Mouse (Mus musculus): ENCODE measurements around the gene Ube2cbp. TPM values are rescaled to one million over a fixed set of nuclear protein-coding genes. Genes with fewer than 3 reads are reported as not detected.

The Ube2cbp gene
- total and polyA plus RNA-seq, 2 experiments from 2014 or later: 2.6 to 5.7 TPM

- Histone ChIP-seq H3K9ac (replicated peaks; ENCODE audit: low read depth, low read length) (no peak overlapping the region), H3K36me3 (replicated peaks; ENCODE audit: control insufficient read depth, insufficient read depth, low read length) (no peaks in the 10 kb centered on the region), H3K27me3 (ENCODE audit: control insufficient read depth, insufficient read depth, low read length) (no peaks in the 10 kb centered on the region), H3K4me1 (ENCODE audit: control insufficient read depth, insufficient read depth) (no peaks in the 10 kb centered on the region), H3K4me3 (ENCODE audit: low read depth, low read length) (no peak overlapping the region), H3K27ac (ENCODE audit: low read depth) (no peak overlapping the region), H3K9me3 (replicated peaks; ENCODE audit: control insufficient read depth, low read length) (0 out of 2 replicates have a peak, but pooled peaks cover 8% of the 10 kb centered on the region), H3K4me2 (ENCODE audit: low read depth, low read length) (no peak overlapping the region)
- 85% methylated on average over 2 of the region's 2 CpGs for WGBS
- TF ChIP-seq CTCF (IDR thresholded peaks at IDR 0.05; ENCODE audit: low read depth): no peak
- TF ChIP-seq EP300 (IDR thresholded peaks at IDR 0.05; ENCODE audit: low read depth): no peak
- ATAC-seq (ENCODE audit: insufficient read depth, low read depth) (no peak), DNase-seq (ENCODE audit: low spot score) (no peak)
Measured at GRCm38 (mm10) chr9:86315700-86316099, 149.1 kb downstream of the Ube2cbp start.

DNA sequence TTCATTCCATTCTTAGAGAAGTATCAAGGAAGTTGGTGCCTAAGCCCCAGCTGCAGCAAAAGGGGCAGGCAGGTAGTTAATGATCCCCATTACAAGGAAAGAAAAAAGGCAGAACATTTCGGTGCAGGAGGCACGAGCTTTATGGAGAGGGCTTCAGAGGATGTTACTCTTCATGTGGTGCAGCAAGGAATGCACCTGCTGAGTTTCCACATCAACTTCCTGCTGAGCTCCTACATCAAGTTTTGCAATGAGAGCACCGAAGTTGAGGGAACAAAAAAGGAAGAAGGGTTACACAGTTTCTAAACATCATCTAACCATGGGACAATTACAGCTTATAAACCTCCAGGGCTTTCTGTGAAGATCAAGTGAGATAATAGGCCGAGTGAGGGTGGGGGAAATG lies 156.1 kb downstream of the Ube2cbp start:
- no peak overlapping the region for H3K4me3 ChIP-seq (ENCODE audit: low read depth, low read length)
- no peak for TF ChIP-seq EP300 (IDR thresholded peaks at IDR 0.05; ENCODE audit: low read depth)
- no peak for TF ChIP-seq CTCF (IDR thresholded peaks at IDR 0.05; ENCODE audit: low read depth)
- DNase-seq (ENCODE audit: low spot score) (no peak), ATAC-seq (ENCODE audit: insufficient read depth, low read depth) (no peak)
- H3K9me3 ChIP-seq (replicated peaks; ENCODE audit: control insufficient read depth, low read length): 0 out of 2 replicates have a peak, but pooled peaks cover 8% of the 10 kb centered on the region
- H3K4me2 ChIP-seq (ENCODE audit: low read depth, low read length): no peak overlapping the region
- H3K36me3 ChIP-seq (replicated peaks; ENCODE audit: control insufficient read depth, insufficient read depth, low read length): no peaks in the 10 kb centered on the region
- no peak overlapping the region for H3K9ac ChIP-seq (replicated peaks; ENCODE audit: low read depth, low read length)
- no peak overlapping the region for H3K27ac ChIP-seq (ENCODE audit: low read depth)
- 57% methylated on average over 4 of the region's 4 CpGs for WGBS
- H3K4me1 ChIP-seq (ENCODE audit: control insufficient read depth, insufficient read depth): no peaks in the 10 kb centered on the region
- no peaks in the 10 kb centered on the region for H3K27me3 ChIP-seq (ENCODE audit: control insufficient read depth, insufficient read depth, low read length)

DNA sequence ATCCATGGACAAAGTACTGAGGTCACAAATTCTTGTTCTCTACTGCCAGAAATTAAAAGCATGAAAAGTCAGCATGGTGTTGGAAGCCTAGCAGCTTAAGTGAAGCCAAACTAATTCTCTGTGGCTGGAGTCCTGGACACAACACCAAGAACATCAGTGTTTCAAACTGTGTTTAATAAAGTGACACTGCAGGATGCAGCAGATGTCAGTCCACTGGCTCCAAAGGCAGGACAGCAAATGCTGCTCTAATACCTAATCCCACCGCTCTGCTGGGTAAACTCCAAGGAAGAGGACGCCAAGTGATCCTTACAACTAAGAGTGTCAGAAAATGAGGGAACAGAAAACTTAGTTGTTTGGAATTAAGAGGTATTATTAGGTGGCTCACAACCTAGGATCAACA lies 158.2 kb downstream of the Ube2cbp start:
- no peaks in the 10 kb centered on the region for H3K4me1 ChIP-seq (ENCODE audit: control insufficient read depth, insufficient read depth)
- no peak overlapping the region for H3K9ac ChIP-seq (replicated peaks; ENCODE audit: low read depth, low read length)
- ATAC-seq (ENCODE audit: insufficient read depth, low read depth) (no peak), DNase-seq (ENCODE audit: low spot score) (no peak)
- no peak for TF ChIP-seq CTCF (IDR thresholded peaks at IDR 0.05; ENCODE audit: low read depth)
- no peak for TF ChIP-seq EP300 (IDR thresholded peaks at IDR 0.05; ENCODE audit: low read depth)
- H3K36me3 ChIP-seq (replicated peaks; ENCODE audit: control insufficient read depth, insufficient read depth, low read length): no peaks in the 10 kb centered on the region
- H3K4me3 ChIP-seq (ENCODE audit: low read depth, low read length): no peak overlapping the region
- no peak overlapping the region for H3K4me2 ChIP-seq (ENCODE audit: low read depth, low read length)
- H3K27me3 ChIP-seq (ENCODE audit: control insufficient read depth, insufficient read depth, low read length): no peaks in the 10 kb centered on the region
- no peak overlapping the region for H3K27ac ChIP-seq (ENCODE audit: low read depth)
- H3K9me3 ChIP-seq (replicated peaks; ENCODE audit: control insufficient read depth, low read length): no peaks in the 10 kb centered on the region
- 92% methylated on average over 2 of the region's 2 CpGs for WGBS

GRCm38 (mm10) chr9:86301407-86301806 lies 163.3 kb downstream of the Ube2cbp start:
- H3K9ac ChIP-seq (replicated peaks; ENCODE audit: low read depth, low read length): no peak overlapping the region
- no peak overlapping the region for H3K4me3 ChIP-seq (ENCODE audit: low read depth, low read length)
- H3K27me3 ChIP-seq (ENCODE audit: control insufficient read depth, insufficient read depth, low read length): no peaks in the 10 kb centered on the region
- 54% methylated on average over 6 of the region's 6 CpGs for WGBS
- H3K4me1 ChIP-seq (ENCODE audit: control insufficient read depth, insufficient read depth): no peaks in the 10 kb centered on the region
- ATAC-seq (ENCODE audit: insufficient read depth, low read depth) (no peak), DNase-seq (ENCODE audit: low spot score) (no peak)
- TF ChIP-seq EP300 (IDR thresholded peaks at IDR 0.05; ENCODE audit: low read depth) (no peak), CTCF (IDR thresholded peaks at IDR 0.05; ENCODE audit: low read depth) (no peak)
- H3K36me3 ChIP-seq (replicated peaks; ENCODE audit: control insufficient read depth, insufficient read depth, low read length): no peaks in the 10 kb centered on the region
- H3K27ac ChIP-seq (ENCODE audit: low read depth): no peak overlapping the region
- no peak overlapping the region for H3K4me2 ChIP-seq (ENCODE audit: low read depth, low read length)
- no peaks in the 10 kb centered on the region for H3K9me3 ChIP-seq (replicated peaks; ENCODE audit: control insufficient read depth, low read length)

DNA sequence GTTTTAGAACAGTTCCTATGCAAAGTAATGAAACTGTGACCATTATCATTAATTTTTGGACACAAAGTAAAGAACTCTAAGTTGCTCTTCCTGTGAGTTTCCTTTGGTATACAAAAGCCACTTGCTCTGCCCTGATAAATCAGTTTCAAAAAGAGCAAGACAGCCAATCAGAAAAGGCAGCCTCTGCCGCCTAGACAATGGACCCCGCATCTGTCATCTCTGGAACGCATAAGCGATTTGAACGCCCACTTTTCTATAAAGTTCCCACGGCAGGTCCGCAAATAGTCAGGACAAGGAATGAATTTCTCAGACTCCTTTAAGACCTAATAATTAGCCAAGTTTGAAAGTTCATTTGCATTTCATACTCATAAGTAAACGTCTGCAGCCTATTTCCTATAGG lies 166.2 kb downstream of the Ube2cbp start:
- TF ChIP-seq CTCF (IDR thresholded peaks at IDR 0.05; ENCODE audit: low read depth): no peak
- TF ChIP-seq EP300 (IDR thresholded peaks at IDR 0.05; ENCODE audit: low read depth): no peak
- no peaks in the 10 kb centered on the region for H3K9me3 ChIP-seq (replicated peaks; ENCODE audit: control insufficient read depth, low read length)
- H3K4me3 ChIP-seq (ENCODE audit: low read depth, low read length): no peak overlapping the region
- H3K9ac ChIP-seq (replicated peaks; ENCODE audit: low read depth, low read length): no peak overlapping the region
- DNase-seq (ENCODE audit: low spot score): no peak
- no peaks in the 10 kb centered on the region for H3K27me3 ChIP-seq (ENCODE audit: control insufficient read depth, insufficient read depth, low read length)
- ATAC-seq (ENCODE audit: insufficient read depth, low read depth): no peak
- H3K4me1 ChIP-seq (ENCODE audit: control insufficient read depth, insufficient read depth): no peaks in the 10 kb centered on the region
- no peak overlapping the region; the same call in 1 of the 2 replicates for H3K4me2 ChIP-seq (ENCODE audit: low read depth, low read length)
- H3K36me3 ChIP-seq (replicated peaks; ENCODE audit: control insufficient read depth, insufficient read depth, low read length): no peaks in the 10 kb centered on the region
- no peak overlapping the region for H3K27ac ChIP-seq (ENCODE audit: low read depth)
- 65% methylated on average over 8 of the region's 8 CpGs for WGBS

GRCm38 (mm10) chr9:86298131-86298530 lies 166.6 kb downstream of the Ube2cbp start:
- peak overlapping the region; percentile 24; the same call in 1 of the 2 replicates for H3K4me2 ChIP-seq (ENCODE audit: low read depth, low read length)
- WGBS: 20% methylated on average over 5 of the region's 5 CpGs
- no peaks in the 10 kb centered on the region for H3K9me3 ChIP-seq (replicated peaks; ENCODE audit: control insufficient read depth, low read length)
- H3K4me3 ChIP-seq (ENCODE audit: low read depth, low read length): no peak overlapping the region
- ATAC-seq (ENCODE audit: insufficient read depth, low read depth): no peak
- H3K9ac ChIP-seq (replicated peaks; ENCODE audit: low read depth, low read length): no peak overlapping the region
- DNase-seq (ENCODE audit: low spot score): no peak
- H3K27me3 ChIP-seq (ENCODE audit: control insufficient read depth, insufficient read depth, low read length): no peaks in the 10 kb centered on the region
- TF ChIP-seq CTCF (IDR thresholded peaks at IDR 0.05; ENCODE audit: low read depth) (no peak), EP300 (IDR thresholded peaks at IDR 0.05; ENCODE audit: low read depth) (no peak)
- H3K4me1 ChIP-seq (ENCODE audit: control insufficient read depth, insufficient read depth): no peaks in the 10 kb centered on the region
- no peak overlapping the region for H3K27ac ChIP-seq (ENCODE audit: low read depth)
- H3K36me3 ChIP-seq (replicated peaks; ENCODE audit: control insufficient read depth, insufficient read depth, low read length): no peaks in the 10 kb centered on the region
